Mouse (Mus musculus): ENCODE measurements around the gene Dhrs7c.
A peak's percentile ranks its signal among the peaks of the same experiment; 100 is the strongest.

Gene Dhrs7c

DNA sequence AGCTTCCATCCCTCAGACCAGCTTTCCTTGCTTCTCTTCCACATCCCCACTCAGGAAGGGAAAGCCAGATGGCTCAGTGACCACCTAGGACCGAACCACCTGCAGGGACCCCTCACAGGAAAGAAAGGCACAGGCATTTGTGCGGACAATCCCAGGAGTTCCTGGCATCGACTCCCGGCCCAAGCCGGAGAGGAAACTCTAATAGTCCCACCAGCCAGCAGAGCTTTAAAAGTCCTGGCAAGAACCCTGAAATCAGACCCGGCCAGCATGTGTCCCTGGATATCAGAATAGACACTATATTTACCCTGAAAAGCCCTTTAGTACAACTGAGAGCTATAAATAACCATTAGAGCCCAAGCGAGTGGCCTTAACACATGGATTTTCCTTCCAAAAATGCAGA is at the start of gene Dhrs7c:
Gene Dhrs7c (plus strand): TSS at position 257 of the 400 bp plus-strand sequence.
- no peak for DNase-seq

- DNase-seq, result no peak
Observed at GRCm38 (mm10) chr11:67756287-67756686, 41.7 kb upstream of the Dhrs7c start.

DNA sequence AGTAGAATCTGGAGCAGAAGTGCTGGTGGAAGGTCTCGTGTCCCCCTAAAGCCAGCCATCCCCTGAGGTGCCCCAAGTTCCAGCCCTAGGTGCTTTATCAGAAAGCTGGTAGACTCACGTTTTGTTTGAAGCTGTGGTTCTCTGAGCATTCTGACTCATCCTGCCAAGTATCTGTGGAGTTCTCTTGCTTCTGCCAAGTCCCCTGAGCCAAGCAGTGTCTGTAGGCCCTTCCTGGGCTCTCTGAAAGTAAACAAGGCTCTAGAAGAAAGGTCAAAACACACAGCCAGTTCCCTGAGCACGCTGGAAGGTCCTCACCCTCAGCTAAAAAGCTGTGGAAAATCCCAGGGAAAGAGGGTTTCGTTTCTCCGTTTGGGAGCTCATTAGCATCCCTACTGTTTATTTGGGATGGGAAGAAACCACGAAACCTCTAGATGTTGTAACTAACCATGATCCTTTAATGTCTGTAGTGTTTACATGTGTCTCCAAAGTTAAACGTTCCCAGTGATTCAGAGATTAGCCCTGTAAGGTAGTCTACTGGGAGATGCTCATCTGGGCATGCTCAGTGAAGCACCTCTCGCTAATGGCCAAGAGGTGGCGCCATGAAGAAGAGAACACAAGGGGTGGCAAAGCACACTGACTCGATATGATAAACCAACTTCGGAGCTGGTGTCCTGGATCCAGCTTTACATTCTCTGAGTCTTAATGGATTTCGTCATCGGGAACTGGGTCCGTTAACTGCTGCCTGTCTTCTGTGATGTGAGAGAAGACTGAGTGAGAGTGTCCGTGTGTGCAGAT is 40.4 kb upstream of the Dhrs7c start:
- no peak for DNase-seq

DNA sequence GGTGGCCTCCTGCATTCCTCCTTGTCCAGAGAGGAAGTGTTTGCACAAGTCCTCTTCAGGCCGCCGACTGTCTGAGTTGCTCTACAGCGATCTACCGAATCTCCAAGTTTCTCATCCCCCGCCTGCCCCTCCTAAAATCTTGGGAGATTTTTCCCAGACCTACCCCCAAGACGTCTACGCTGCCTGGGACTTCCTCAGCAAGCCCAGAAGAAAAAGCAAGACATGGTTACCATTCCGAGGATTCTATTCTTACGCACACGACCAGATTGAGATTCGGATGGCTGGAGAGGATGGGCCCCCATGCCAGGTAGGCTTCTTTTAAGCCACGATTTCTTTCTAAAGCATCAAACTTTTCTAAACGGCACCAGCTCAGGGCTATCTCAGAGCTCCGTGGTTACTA is 26.9 kb upstream of the Dhrs7c start, which contains the start of gene Glp2r:
Gene Glp2r (minus strand): TSS at position 101 of the 400 bp plus-strand sequence.
- no peak for DNase-seq

DNA sequence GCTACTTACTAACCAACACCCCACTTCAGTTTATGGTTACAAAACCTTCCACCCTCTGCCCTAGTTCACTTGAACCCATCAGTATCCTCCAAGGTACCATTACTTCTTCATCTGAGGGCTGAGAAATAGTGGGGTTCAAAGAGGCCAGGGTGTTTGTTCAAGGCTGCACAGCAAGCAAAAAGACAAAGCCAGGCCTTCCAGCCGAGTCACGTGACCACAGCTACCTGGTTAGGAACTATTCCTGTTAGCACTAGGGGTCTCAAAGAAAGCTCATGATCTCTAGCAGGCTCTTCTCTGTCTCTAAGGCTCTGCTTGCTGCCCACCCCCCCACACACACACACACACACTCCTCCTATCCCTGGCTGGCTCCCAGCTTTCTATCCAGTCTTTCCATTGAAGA is 26.3 kb upstream of the Dhrs7c start:
- DNase-seq, result no peak

- peak; percentile 33 to 67 for DNase-seq
Observed at GRCm38 (mm10) chr11:67772577-67772976, 25.4 kb upstream of the Dhrs7c start.

DNA sequence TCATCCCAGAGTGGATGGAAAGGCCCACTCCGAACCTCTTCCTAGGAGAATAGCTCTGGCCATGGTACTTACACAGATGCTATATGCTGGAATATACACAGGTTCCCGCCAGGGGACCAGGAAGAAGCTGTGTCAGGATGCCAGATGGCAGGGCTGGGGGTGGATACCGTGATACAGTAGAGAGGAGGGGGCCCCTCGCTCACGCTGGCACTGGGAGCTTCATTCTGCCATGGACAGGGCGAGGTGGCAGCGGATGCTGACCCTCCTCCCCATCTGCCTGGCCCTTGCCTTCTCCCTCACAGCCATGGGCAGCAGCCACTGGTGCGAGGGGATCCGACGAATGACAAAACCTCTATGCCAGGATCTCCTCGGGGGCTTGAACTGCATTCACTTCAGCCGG is 23.6 kb upstream of the Dhrs7c start, which contains the start of gene Gsg1l2:
Gene Gsg1l2 (plus strand): TSS at position 230 of the 400 bp plus-strand sequence.
- DNase-seq, result no peak

- DNase-seq, result no peak
Observed at GRCm38 (mm10) chr11:67790182-67790581, 7.8 kb upstream of the Dhrs7c start.

DNA sequence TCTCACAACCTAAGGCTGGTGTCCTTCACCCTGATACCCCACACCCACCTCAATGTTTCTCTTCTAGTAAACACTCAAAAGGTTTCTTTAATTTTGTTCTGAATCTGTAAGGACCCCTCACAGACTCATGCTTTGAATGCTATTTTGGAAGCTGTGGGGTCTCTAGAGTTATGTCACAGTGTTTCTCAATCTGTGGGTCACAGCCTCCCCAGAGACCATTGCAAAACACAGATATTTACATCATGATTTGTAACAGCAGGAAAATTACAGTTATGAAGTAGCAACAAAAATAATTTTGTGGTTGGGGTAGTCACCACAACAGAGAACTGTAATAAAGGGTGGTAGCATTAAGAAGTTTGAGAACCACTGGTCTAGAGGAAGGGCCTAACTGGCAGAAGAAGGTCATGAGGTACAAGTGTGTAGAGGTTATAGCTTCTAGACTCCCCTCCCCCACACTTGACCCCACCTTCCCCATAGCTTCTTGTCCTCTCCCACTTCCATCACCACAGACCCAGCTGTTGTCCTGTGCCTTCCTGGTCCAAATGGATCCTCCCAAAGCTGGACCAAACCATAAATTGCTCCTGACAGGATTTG is 2.2 kb downstream of the Dhrs7c start:
- no peak for DNase-seq

DNA sequence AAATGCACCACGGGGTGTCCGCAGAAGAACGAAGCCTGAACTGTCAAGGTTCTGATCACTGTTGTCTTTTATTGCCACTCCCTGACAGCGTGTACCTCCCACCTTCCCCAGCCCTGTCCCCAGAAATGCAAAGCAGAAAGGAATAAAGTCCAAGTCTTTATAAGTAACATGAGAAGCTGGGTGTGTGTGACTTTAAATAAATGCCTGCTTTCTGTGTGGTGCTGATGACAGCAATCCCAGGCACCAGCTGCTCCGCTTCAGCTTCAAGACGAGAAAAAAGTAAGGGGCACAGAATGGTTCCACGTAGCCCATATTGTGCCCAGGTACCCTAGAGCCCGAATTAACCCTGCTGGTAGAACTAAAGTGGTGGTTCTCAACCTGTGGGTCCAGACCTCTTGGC is 3.2 kb downstream of the Dhrs7c start:
- no peak for DNase-seq

GRCm38 (mm10) chr11:67805538-67805937 is 7.6 kb downstream of the Dhrs7c start:
- peak in 1 of 2 experiments; percentile 18 for DNase-seq

GRCm38 (mm10) chr11:67806832-67807597 is 9.0 kb downstream of the Dhrs7c start:
- no peak for DNase-seq

- no peak for DNase-seq
Observed at GRCm38 (mm10) chr11:67808051-67808450, 10.1 kb downstream of the Dhrs7c start.

DNA sequence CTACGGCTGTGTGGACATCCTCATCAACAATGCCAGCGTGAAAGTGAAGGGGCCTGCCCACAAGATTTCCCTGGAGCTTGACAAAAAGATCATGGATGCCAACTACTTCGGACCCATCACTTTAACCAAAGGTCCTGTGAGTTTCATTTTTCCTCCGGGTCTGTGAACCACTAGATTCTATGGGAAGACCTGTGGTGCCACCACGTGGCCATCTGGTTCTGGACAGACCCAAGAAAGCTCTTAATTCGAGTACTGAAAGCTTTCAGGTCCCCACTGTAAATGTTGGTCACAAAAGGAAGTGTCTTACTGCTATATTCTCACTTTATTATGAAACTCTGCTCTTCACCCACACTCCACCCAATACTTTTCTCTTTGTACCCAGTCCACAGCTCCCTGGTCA is 13.5 kb downstream of the Dhrs7c start:
- peak in 1 of 2 experiments; percentile 20 for DNase-seq

DNA sequence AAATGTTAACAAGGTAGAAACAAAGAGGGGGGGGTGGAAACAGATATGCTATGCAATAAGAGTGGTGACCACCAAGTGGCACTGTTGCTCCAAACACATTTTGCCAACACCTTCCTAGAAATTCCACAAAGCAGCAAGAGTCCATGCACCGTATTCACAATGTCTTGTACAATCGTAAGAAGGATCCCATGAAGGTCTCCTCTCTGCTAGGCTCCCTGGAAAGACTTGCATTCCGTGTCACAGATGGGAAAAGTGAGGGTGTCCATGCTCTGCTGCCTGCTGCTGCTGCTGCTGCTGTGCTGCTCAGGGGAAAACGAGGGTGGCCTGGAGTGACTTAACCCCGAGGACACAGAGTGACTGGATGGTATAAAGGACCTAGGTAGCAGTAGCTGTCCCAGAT is 21.6 kb downstream of the Dhrs7c start:
- peak; percentile 19 to 70 for DNase-seq

DNA sequence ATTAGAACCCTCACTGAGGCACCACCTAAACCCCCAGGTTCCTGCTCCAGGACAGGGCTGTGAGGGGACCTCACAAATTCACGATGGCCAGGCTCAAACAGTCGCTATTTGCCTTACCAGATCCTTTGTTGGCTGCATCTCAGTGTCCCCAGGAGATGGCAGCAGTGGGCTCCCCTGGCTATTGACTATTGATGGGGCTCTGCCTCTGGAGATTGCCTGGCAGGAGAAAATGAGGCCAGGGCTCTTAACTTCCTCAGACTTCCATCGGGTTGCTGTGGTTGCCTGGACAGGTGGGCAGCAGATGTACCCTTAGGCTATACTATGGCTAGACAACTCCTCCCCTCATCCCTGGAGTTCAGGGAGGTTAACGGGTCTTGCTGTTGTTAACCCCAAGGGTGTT is 22.2 kb downstream of the Dhrs7c start:
- peak; percentile 4 to 62 for DNase-seq

DNA sequence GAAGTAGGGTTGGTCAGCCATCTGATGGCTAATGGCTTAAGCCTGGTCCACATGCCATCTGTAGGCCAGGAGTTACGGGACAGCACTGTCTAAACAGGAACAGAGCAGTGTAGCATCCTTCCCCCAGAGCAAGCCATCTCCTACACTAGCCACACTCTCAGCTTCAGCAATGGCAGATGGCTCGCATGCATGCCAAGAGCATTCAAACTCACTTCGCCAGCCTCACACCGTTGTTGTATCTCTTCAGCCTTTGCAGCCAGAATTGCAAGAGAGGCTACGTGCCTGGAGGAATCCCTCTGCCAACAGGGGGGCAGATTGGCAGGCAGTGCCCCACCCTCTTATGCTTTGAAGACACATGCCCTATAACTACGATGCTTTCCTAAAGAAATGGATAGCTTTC is 23.6 kb downstream of the Dhrs7c start:
- DNase-seq, result no peak

GRCm38 (mm10) chr11:67828360-67829059 is 30.5 kb downstream of the Dhrs7c start:
- DNase-seq, result peak in 1 of 2 experiments; percentile 9

- DNase-seq, result no peak
Observed at GRCm38 (mm10) chr11:67829530-67829929, 31.5 kb downstream of the Dhrs7c start.

- DNase-seq, result peak in 1 of 2 experiments; percentile 9
Observed at GRCm38 (mm10) chr11:67831820-67832219, 33.8 kb downstream of the Dhrs7c start.

GRCm38 (mm10) chr11:67835408-67836078 is 37.6 kb downstream of the Dhrs7c start:
- no peak for DNase-seq

GRCm38 (mm10) chr11:67839810-67840209 is 41.8 kb downstream of the Dhrs7c start:
- DNase-seq, result no peak
